Mouse (Mus musculus) kidney, postnatal 0 days (tissue): ENCODE data around the gene Ccl11. TPM values are rescaled to one million over a fixed set of nuclear protein-coding genes. Genes with fewer than 3 reads are reported as not detected.

Experiments used
- ATAC-seq: fragments of 200-750 bp; cut with Nextera tagmentation; replicated peaks from 2 replicates; pipeline ENCODE4 v1.8.0; 2017; ENCODE audit warnings: low read depth, moderate number of reproducible peaks, moderate TSS enrichment, moderate library complexity; ENCODE audit not compliant: low FRiP score
- DNase-seq: peaks from one replicate; pipeline ENCODE4 v3.0.0-alpha.2; 2016; ENCODE audit warnings: low spot score
- H3K27ac ChIP-seq: fragments of 300-500 bp; sonication (generic); 2 replicates; pipeline ENCODE4 v1.5.1; 2014; ENCODE audit warnings: mild to moderate bottlenecking
- H3K27me3 ChIP-seq: fragments of 300-500 bp; sonication (generic); 2 replicates; pipeline ENCODE4 v1.6.1; 2014; ENCODE audit warnings: low read length, mixed read lengths; ENCODE audit not compliant: insufficient read depth
- H3K36me3 ChIP-seq: fragments of 300-500 bp; sonication (generic); 2 replicates; pipeline ENCODE4 v1.6.1; 2014; ENCODE audit warnings: low read length, mixed read lengths; ENCODE audit not compliant: insufficient read depth
- H3K4me1 ChIP-seq: fragments of 300-500 bp; sonication (generic); replicated peaks from 2 replicates; pipeline ENCODE4 v1.6.1; 2014; ENCODE audit warnings: antibody characterized with exemption, low read length, mixed read lengths; ENCODE audit not compliant: insufficient read depth
- H3K4me2 ChIP-seq: fragments of 300-500 bp; sonication (generic); 2 replicates; pipeline ENCODE4 v1.6.1; 2014; ENCODE audit warnings: mild to moderate bottlenecking, low read length, moderate library complexity, mixed read lengths
- H3K4me3 ChIP-seq: fragments of 300-500 bp; sonication (generic); replicated peaks from 2 replicates; pipeline ENCODE4 v1.5.1; 2014; ENCODE audit warnings: low read depth, low read length
- H3K9ac ChIP-seq: fragments of 300-500 bp; sonication (generic); 2 replicates; pipeline ENCODE4 v1.6.1; 2014; ENCODE audit warnings: low read depth, low read length
- H3K9me3 ChIP-seq: fragments of 300-500 bp; sonication (generic); replicated peaks from 2 replicates; pipeline ENCODE4 v1.6.1; 2016; ENCODE audit warnings: low read length, inconsistent platforms, mixed read lengths
- CTCF ChIP-seq: IDR thresholded peaks from 2 replicates; pipeline ENCODE4 v1.5.1; 2016; ENCODE audit warnings: antibody characterized with exemption, low read depth, mild to moderate bottlenecking, moderate library complexity
- WGBS: fragments of 180-500 bp; shearing (Covaris S2); extraction: QIAGEN DNeasy Blood & Tissue Kit; methylation state at CpG from one replicate; pipeline ENCODE4 v1.1.7; 2014; 5-methylcytosine and 5-hydroxymethylcytosine counted together
- polyA plus RNA-seq: library from polyadenylated mRNA; unstranded; fragments of >200 nt; fragmentation: Nextera tagmentation; extraction: Ambion mirVana; gene quantifications from 2 replicates; pipeline ENCODE4 v1.2.1, GENCODE M21; 2015

Gene Ccl11
- polyA plus RNA-seq, 1 experiment from 2014 or later, result 9.1 TPM

GRCm38 (mm10) chr11:82019389-82019788 lies 38.2 kb upstream of the Ccl11 start:
- Histone ChIP-seq H3K4me3 (no peak overlapping the region), H3K36me3 (no peaks in the 10 kb centered on the region), H3K27ac (no peak overlapping the region), H3K27me3 (no peaks in the 10 kb centered on the region), H3K9ac (no peak overlapping the region), H3K4me2 (no peak overlapping the region), H3K4me1 (no peaks in the 10 kb centered on the region), H3K9me3 (no peaks in the 10 kb centered on the region)
- ATAC-seq (no peak), DNase-seq (no peak)
- 44% methylated on average over 2 of the region's 2 CpGs for WGBS
- TF ChIP-seq CTCF, result no peak

GRCm38 (mm10) chr11:82019793-82020192 lies 37.8 kb upstream of the Ccl11 start:
- Histone ChIP-seq H3K9me3 (no peaks in the 10 kb centered on the region), H3K36me3 (no peaks in the 10 kb centered on the region), H3K4me3 (no peak overlapping the region), H3K4me1 (no peaks in the 10 kb centered on the region), H3K9ac (no peak overlapping the region), H3K27ac (no peak overlapping the region), H3K4me2 (no peak overlapping the region), H3K27me3 (no peaks in the 10 kb centered on the region)
- TF ChIP-seq CTCF, result no peak
- no peak for DNase-seq
- ATAC-seq, result no peak

GRCm38 (mm10) chr11:82021406-82021805 lies 36.2 kb upstream of the Ccl11 start:
- Histone ChIP-seq H3K9me3 (no peaks in the 10 kb centered on the region), H3K27ac (no peak overlapping the region), H3K4me1 (no peaks in the 10 kb centered on the region), H3K4me3 (no peak overlapping the region), H3K9ac (no peak overlapping the region), H3K27me3 (no peaks in the 10 kb centered on the region), H3K36me3 (no peaks in the 10 kb centered on the region), H3K4me2 (no peak overlapping the region)
- ATAC-seq (no peak), DNase-seq (no peak)
- TF ChIP-seq CTCF, result no peak
- WGBS, result 51% methylated on average over 3 of the region's 3 CpGs

GRCm38 (mm10) chr11:82022504-82023056 lies 35.0 kb upstream of the Ccl11 start:
- Histone ChIP-seq H3K27ac (no peak overlapping the region), H3K4me2 (no peak overlapping the region), H3K9me3 (no peaks in the 10 kb centered on the region), H3K36me3 (no peaks in the 10 kb centered on the region), H3K4me3 (no peak overlapping the region), H3K27me3 (no peaks in the 10 kb centered on the region), H3K9ac (no peak overlapping the region), H3K4me1 (no peaks in the 10 kb centered on the region)
- no peak for ATAC-seq
- 93% methylated on average over 6 of the region's 6 CpGs for WGBS
- TF ChIP-seq CTCF, result no peak
- DNase-seq, result no peak

- H3K36me3 ChIP-seq, result no peaks in the 10 kb centered on the region
- WGBS, result 67% methylated on average over 4 of the region's 4 CpGs
- no peak for ATAC-seq
- no peaks in the 10 kb centered on the region for H3K4me1 ChIP-seq
- H3K9ac ChIP-seq, result no peak overlapping the region
- no peaks in the 10 kb centered on the region for H3K27me3 ChIP-seq
- no peak overlapping the region for H3K27ac ChIP-seq
- no peak overlapping the region for H3K4me2 ChIP-seq
- H3K4me3 ChIP-seq, result no peak overlapping the region
- DNase-seq, result no peak
- no peaks in the 10 kb centered on the region for H3K9me3 ChIP-seq
- TF ChIP-seq CTCF, result no peak
Observed at GRCm38 (mm10) chr11:82023769-82024168, 33.9 kb upstream of the Ccl11 start.

- Histone ChIP-seq H3K4me3 (no peak overlapping the region), H3K4me1 (peaks cover 3% of the 10 kb centered on the region; the same call in 1 of the 2 replicates), H3K9me3 (no peaks in the 10 kb centered on the region), H3K4me2 (no peak overlapping the region), H3K36me3 (no peaks in the 10 kb centered on the region), H3K27ac (no peak overlapping the region), H3K9ac (no peak overlapping the region), H3K27me3 (no peaks in the 10 kb centered on the region)
- no peak for TF ChIP-seq CTCF
- 78% methylated on average over 2 of the region's 2 CpGs for WGBS
- DNase-seq (no peak), ATAC-seq (no peak)
Observed at GRCm38 (mm10) chr11:82030171-82030570, 27.5 kb upstream of the Ccl11 start.

- Histone ChIP-seq H3K4me2 (no peak overlapping the region), H3K36me3 (no peaks in the 10 kb centered on the region), H3K4me1 (peaks cover 3% of the 10 kb centered on the region; the same call in 1 of the 2 replicates), H3K9ac (no peak overlapping the region), H3K9me3 (no peaks in the 10 kb centered on the region), H3K27me3 (no peaks in the 10 kb centered on the region), H3K4me3 (no peak overlapping the region), H3K27ac (no peak overlapping the region)
- no peak for TF ChIP-seq CTCF
- ATAC-seq (no peak), DNase-seq (no peak)
Observed at GRCm38 (mm10) chr11:82032136-82032535, 25.5 kb upstream of the Ccl11 start.
